Mouse (Mus musculus) central nervous system, embryonic 14 days (tissue): ENCODE results near the gene Hnrnpul2. TPM values are rescaled to one million over a fixed set of nuclear protein-coding genes. Genes with fewer than 3 reads are reported as not detected.

Experiments
- polyA plus RNA-seq: library from polyadenylated mRNA; depleted of rRNA; stranded (reverse); fragments of >200 nt; gene quantifications from 2 replicates; pipeline ENCODE4 v1.2.3, GENCODE M21; 2012; rRNA removed

The Hnrnpul2 gene
- polyA plus RNA-seq, 1 experiment: 92.1 TPM

Other genes starting within 250 kb of the Hnrnpul2 start
- 5.2 and 5.9 TPM in 2 replicates for gene Slc22a8, start 228.8 kb upstream of the Hnrnpul2 start, polyA plus RNA-seq
- 10.5 and 10.8 TPM in 2 replicates for gene Slc22a6, start 202.0 kb upstream of the Hnrnpul2 start, polyA plus RNA-seq
- gene Chrm1, start 156.2 kb upstream of the Hnrnpul2 start, polyA plus RNA-seq: 1.2 and 1.8 TPM in 2 replicates
- gene Slc3a2, start 96.6 kb upstream of the Hnrnpul2 start, polyA plus RNA-seq: 139 and 144 TPM in 2 replicates
- gene Wdr74, start 84.2 kb upstream of the Hnrnpul2 start, polyA plus RNA-seq: 63.8 and 65.5 TPM in 2 replicates
- 2.2 and 3.8 TPM in 2 replicates for gene 1700092M07Rik, start 79.3 kb upstream of the Hnrnpul2 start, polyA plus RNA-seq
- 128 and 133 TPM in 2 replicates for gene Stx5a, start 78.6 kb upstream of the Hnrnpul2 start, polyA plus RNA-seq
- 237 and 239 TPM in 2 replicates for gene Nxf1, start 62.9 kb upstream of the Hnrnpul2 start, polyA plus RNA-seq
- 238 and 255 TPM in 2 replicates for gene Tmem223, start 49.0 kb upstream of the Hnrnpul2 start, polyA plus RNA-seq
- 27.4 and 32.0 TPM in 2 replicates for gene Tmem179b, start 45.5 kb upstream of the Hnrnpul2 start, polyA plus RNA-seq
- gene Taf6l, start 33.6 kb upstream of the Hnrnpul2 start, polyA plus RNA-seq: 26.2 TPM in 2 replicates
- gene Polr2g, start 21.4 kb upstream of the Hnrnpul2 start, polyA plus RNA-seq: 141 and 149 TPM in 2 replicates
- 5.2 and 5.8 TPM in 2 replicates for gene Zbtb3, start 17.5 kb upstream of the Hnrnpul2 start, polyA plus RNA-seq
- gene Ttc9c, start 677 bp upstream of the Hnrnpul2 start, polyA plus RNA-seq: 50.1 and 61.9 TPM in 2 replicates
- 0.57 and 1.3 TPM in 2 replicates for gene AC129217.1, start 9.8 kb downstream of the Hnrnpul2 start, polyA plus RNA-seq
- gene Bscl2, start 17.5 kb downstream of the Hnrnpul2 start, polyA plus RNA-seq: 78.4 and 83.2 TPM in 2 replicates
- gene Gng3, start 19.2 kb downstream of the Hnrnpul2 start, polyA plus RNA-seq: 190 TPM in 2 replicates
- gene Lrrn4cl, start 30.8 kb downstream of the Hnrnpul2 start, polyA plus RNA-seq: 0.85 and 0.94 TPM in 2 replicates
- gene Ubxn1, start 51.5 kb downstream of the Hnrnpul2 start, polyA plus RNA-seq: 136 and 140 TPM in 2 replicates
- 51.3 and 57.6 TPM in 2 replicates for gene Uqcc3, start 60.9 kb downstream of the Hnrnpul2 start, polyA plus RNA-seq
- gene Lbhd1, start 63.7 kb downstream of the Hnrnpul2 start, polyA plus RNA-seq: 4.9 and 6.7 TPM in 2 replicates
- not detected in 2 replicates for gene Gm49403, start 63.9 kb downstream of the Hnrnpul2 start, polyA plus RNA-seq
- gene 1810009A15Rik, start 68.8 kb downstream of the Hnrnpul2 start, polyA plus RNA-seq: 67.3 and 81.7 TPM in 2 replicates
- 0.18 and 1.1 TPM in 2 replicates for gene Gm49416, start 68.9 kb downstream of the Hnrnpul2 start, polyA plus RNA-seq
- gene Ints5, start 73.0 kb downstream of the Hnrnpul2 start, polyA plus RNA-seq: 28.9 and 29.0 TPM in 2 replicates
- gene Ganab, start 78.1 kb downstream of the Hnrnpul2 start, polyA plus RNA-seq: 157 and 161 TPM in 2 replicates
- 146 and 151 TPM in 2 replicates for gene B3gat3, start 100.4 kb downstream of the Hnrnpul2 start, polyA plus RNA-seq
- gene Rom1, start 109.3 kb downstream of the Hnrnpul2 start, polyA plus RNA-seq: 2.0 and 3.3 TPM in 2 replicates
- 18.3 and 26.1 TPM in 2 replicates for gene Eml3, start 109.5 kb downstream of the Hnrnpul2 start, polyA plus RNA-seq
- gene Mta2, start 121.9 kb downstream of the Hnrnpul2 start, polyA plus RNA-seq: 62.2 and 65.0 TPM in 2 replicates
- gene Tut1, start 133.8 kb downstream of the Hnrnpul2 start, polyA plus RNA-seq: 26.1 and 29.3 TPM in 2 replicates
- gene Eef1g, start 147.0 kb downstream of the Hnrnpul2 start, polyA plus RNA-seq: 429 and 446 TPM in 2 replicates
- 3.8 and 8.4 TPM in 2 replicates for gene Ahnak, start 169.3 kb downstream of the Hnrnpul2 start, polyA plus RNA-seq